Mouse (Mus musculus): ENCODE results near the gene Taar5.

Gene Taar5

GRCm38 (mm10) chr10:24008143-24008542 lies 37.6 kb downstream of the Taar5 start:
- DNase-seq (ENCODE audit: low spot score): no peak

All from ovary, postnatal 10 days (tissue).